Mouse (Mus musculus) C2C12 (cell line): ENCODE data around the gene Cdk5rap2. TPM values are rescaled to one million over a fixed set of nuclear protein-coding genes. Genes with fewer than 3 reads are reported as not detected.

Source experiments
- H3K27me3 ChIP-seq: one replicate; pipeline ENCODE4 v1.6.1; 2011; ENCODE audit not compliant: control insufficient read depth, insufficient read depth, insufficient read length
- H3K36me3 ChIP-seq: one replicate; pipeline ENCODE4 v1.6.1; 2011; ENCODE audit not compliant: control insufficient read depth, insufficient read depth
- H3K4me3 ChIP-seq: one replicate; pipeline ENCODE4 v1.5.1; 2011; ENCODE audit warnings: mild to moderate bottlenecking, control low read depth; ENCODE audit not compliant: poor library complexity, insufficient read depth, severe bottlenecking
- H3K79me2 ChIP-seq: one replicate; pipeline ENCODE4 v1.6.1; 2011; ENCODE audit not compliant: control insufficient read depth, insufficient read depth
- H3K79me3 ChIP-seq: one replicate; pipeline ENCODE4 v1.6.1; 2011; ENCODE audit warnings: low read depth, control low read depth
- H3ac ChIP-seq: one replicate; pipeline ENCODE3; 2011; ENCODE audit warnings: low read depth; ENCODE audit not compliant: control insufficient read depth, insufficient read length
- CEBPB ChIP-seq: IDR thresholded peaks from one replicate; pipeline ENCODE4 v1.6.1; 2011; ENCODE audit warnings: low read depth, mild to moderate bottlenecking, control low read depth, moderate library complexity
- CTCF ChIP-seq: IDR thresholded peaks from one replicate; pipeline ENCODE4 v1.5.1; 2011; ENCODE audit not compliant: control insufficient read depth, insufficient read depth, insufficient read length
- FOSL1 ChIP-seq: IDR thresholded peaks from one replicate; pipeline ENCODE4 v1.8.0; 2011; ENCODE audit warnings: mild to moderate bottlenecking, low read length; ENCODE audit not compliant: poor library complexity, insufficient read depth, severe bottlenecking
- MAX ChIP-seq: IDR thresholded peaks from one replicate; pipeline ENCODE4 v1.6.1; 2011; ENCODE audit warnings: mild to moderate bottlenecking, control low read depth
- MYOD1 ChIP-seq: IDR thresholded peaks from one replicate; pipeline ENCODE4 v1.6.1; 2011; ENCODE audit warnings: low read depth; ENCODE audit not compliant: control insufficient read depth, insufficient read length
- MYOG ChIP-seq: IDR thresholded peaks from one replicate; pipeline ENCODE4 v1.6.1; 2011; ENCODE audit not compliant: control insufficient read depth, insufficient read length; ENCODE audit errors: extremely low read depth
- USF1 ChIP-seq: IDR thresholded peaks from one replicate; pipeline ENCODE4 v1.6.1; 2011; ENCODE audit warnings: low read depth, mild to moderate bottlenecking, control low read depth, moderate library complexity
- polyA plus RNA-seq: library from polyadenylated mRNA; unstranded; fragments of >200 nt; fragmentation: generic; extraction: Trizol; gene quantifications from one replicate; pipeline ENCODE4 v1.2.1, GENCODE M21; 2012; ENCODE audit warnings: missing spikeins

Gene Cdk5rap2
- polyA plus RNA-seq, 1 experiment = 11.4 TPM

- Histone ChIP-seq H3K36me3 (peaks cover 19% of the 10 kb centered on the region), H3K79me2 (no peaks in the 10 kb centered on the region), H3K4me3 (no peak overlapping the region), H3ac (no peak overlapping the region), H3K27me3 (no peaks in the 10 kb centered on the region), H3K79me3 (no peaks in the 10 kb centered on the region)
- TF ChIP-seq MYOG = no peak
- TF ChIP-seq FOSL1 = no peak
- TF ChIP-seq MYOD1 = no peak
- no peak for TF ChIP-seq CEBPB
- no peak for TF ChIP-seq CTCF
- TF ChIP-seq MAX = no peak
- TF ChIP-seq USF1 = no peak
These were observed 137.7 kb downstream of the Cdk5rap2 start for GRCm38 (mm10) chr4:70272527-70272926.

GRCm38 (mm10) chr4:70267213-70267906 lies 142.9 kb downstream of the Cdk5rap2 start:
- Histone ChIP-seq H3K36me3 (peaks cover 44% of the 10 kb centered on the region), H3ac (no peak overlapping the region), H3K79me2 (no peaks in the 10 kb centered on the region), H3K79me3 (no peaks in the 10 kb centered on the region), H3K4me3 (no peak overlapping the region), H3K27me3 (no peaks in the 10 kb centered on the region)
- TF ChIP-seq MYOG = no peak
- TF ChIP-seq MAX = no peak
- no peak for TF ChIP-seq FOSL1
- no peak for TF ChIP-seq USF1
- TF ChIP-seq CEBPB = no peak
- no peak for TF ChIP-seq MYOD1
- no peak for TF ChIP-seq CTCF

- no peaks in the 10 kb centered on the region for H3K79me2 ChIP-seq
- H3ac ChIP-seq = no peak overlapping the region
- peak; percentile 7 for TF ChIP-seq CTCF
- TF ChIP-seq CEBPB = no peak
- H3K79me3 ChIP-seq = no peaks in the 10 kb centered on the region
- no peak overlapping the region for H3K4me3 ChIP-seq
- no peaks in the 10 kb centered on the region for H3K27me3 ChIP-seq
- peaks cover 39% of the 10 kb centered on the region for H3K36me3 ChIP-seq
These were observed 145.0 kb downstream of the Cdk5rap2 start for GRCm38 (mm10) chr4:70265248-70265647.

GRCm38 (mm10) chr4:70262850-70263249 lies 147.4 kb downstream of the Cdk5rap2 start:
- TF ChIP-seq CTCF = no peak
- no peak for TF ChIP-seq FOSL1
- no peak for TF ChIP-seq MYOG
- TF ChIP-seq MAX = no peak
- no peak for TF ChIP-seq USF1
- TF ChIP-seq MYOD1 = no peak
- TF ChIP-seq CEBPB = no peak
- no peaks in the 10 kb centered on the region for H3K79me2 ChIP-seq
- H3K79me3 ChIP-seq = no peaks in the 10 kb centered on the region
- no peak overlapping the region for H3K4me3 ChIP-seq
- peaks cover 46% of the 10 kb centered on the region for H3K36me3 ChIP-seq
- no peak overlapping the region for H3ac ChIP-seq
- H3K27me3 ChIP-seq = no peaks in the 10 kb centered on the region

- Histone ChIP-seq H3ac (no peak overlapping the region), H3K4me3 (no peak overlapping the region), H3K79me3 (no peaks in the 10 kb centered on the region), H3K79me2 (no peaks in the 10 kb centered on the region), H3K27me3 (no peaks in the 10 kb centered on the region), H3K36me3 (peaks cover 40% of the 10 kb centered on the region)
- no peak for TF ChIP-seq FOSL1
- no peak for TF ChIP-seq MYOG
These were observed 148.9 kb downstream of the Cdk5rap2 start for GRCm38 (mm10) chr4:70261315-70261714.

- Histone ChIP-seq H3K79me2 (no peaks in the 10 kb centered on the region), H3K4me3 (no peak overlapping the region), H3K36me3 (peaks cover 34% of the 10 kb centered on the region), H3ac (no peak overlapping the region), H3K79me3 (no peaks in the 10 kb centered on the region), H3K27me3 (no peaks in the 10 kb centered on the region)
- TF ChIP-seq CEBPB (no peak), MAX (no peak), CTCF (no peak), USF1 (no peak), FOSL1 (no peak), MYOG (no peak)
These were observed 149.8 kb downstream of the Cdk5rap2 start for GRCm38 (mm10) chr4:70260419-70260807.
